Mouse (Mus musculus) ES-CJ7 (cell line): ENCODE results near the gene Nme4.
"Not testable (repeated sequence)": the region's sequence is repeated elsewhere in the genome, so short reads cannot be mapped to it uniquely, and the experiment has no call there.

Experiments
- DNase-seq: peaks from one replicate; pipeline ENCODE4 v3.0.0; 2011; ENCODE audit warnings: low read depth, low spot score

The Nme4 gene

DNA sequence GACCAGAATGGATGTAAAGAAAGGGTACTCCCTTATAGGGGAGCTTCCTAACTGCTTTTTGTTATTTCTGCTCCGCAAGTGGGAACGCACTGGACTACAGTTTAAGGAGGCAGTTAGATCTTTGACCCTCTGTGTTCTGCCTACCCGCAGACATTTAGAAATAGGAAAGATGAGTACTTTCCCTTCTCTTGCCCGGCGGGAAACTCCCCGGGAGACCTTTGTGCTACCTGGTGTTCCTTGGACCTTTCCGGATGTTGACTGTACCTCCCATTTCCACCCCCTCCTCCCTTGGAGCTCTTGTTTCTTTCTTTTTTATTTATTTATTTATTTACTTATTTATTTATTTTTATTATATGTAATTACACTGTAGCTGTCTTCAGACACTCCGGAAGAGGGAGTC is 18.7 kb upstream of the Nme4 start:
- peak; percentile 42 for DNase-seq

DNA sequence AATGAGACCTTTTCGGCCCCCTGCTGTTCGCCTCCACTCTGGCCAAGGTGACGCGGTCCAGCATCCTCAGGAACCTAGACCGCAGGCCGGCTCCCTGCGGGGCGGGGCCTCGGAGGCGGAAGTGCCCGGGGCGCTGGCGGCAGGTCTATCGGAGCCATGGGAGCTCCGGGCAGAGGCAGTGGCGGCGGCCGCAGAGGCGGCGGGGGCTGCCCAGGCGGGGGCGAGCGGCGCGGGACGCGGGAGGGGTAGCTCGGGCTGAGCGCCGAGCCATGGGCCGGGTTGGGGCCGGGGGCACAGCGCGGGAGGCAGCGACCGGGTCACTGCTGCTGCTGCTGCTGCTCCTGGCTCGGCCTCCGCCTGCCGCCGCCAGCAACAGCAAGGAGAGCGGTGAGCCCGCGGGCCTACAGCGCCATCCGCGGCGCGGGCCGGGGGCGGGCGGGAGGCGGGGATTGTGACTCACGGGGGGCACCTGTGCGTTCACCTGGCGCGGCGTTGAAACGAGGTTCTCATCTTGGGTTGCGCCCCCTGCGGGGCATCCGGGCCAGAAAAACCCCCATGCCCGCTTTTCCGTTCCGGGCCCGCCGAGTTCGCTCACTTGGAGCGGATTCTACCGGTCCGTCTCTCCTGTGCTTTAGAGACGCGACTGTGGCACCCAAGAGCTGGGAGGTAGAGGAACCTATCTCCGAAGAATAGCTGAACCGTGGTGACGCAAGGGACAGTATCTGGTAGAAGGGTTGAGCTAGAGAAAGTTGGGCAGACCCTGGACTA is 18.0 kb upstream of the Nme4 start, which contains the start of gene Tmem8:
TSS of gene Tmem8 (plus strand) at position 119 of the 768 bp plus-strand sequence.
- DNase-seq = peak; percentile 67

DNA sequence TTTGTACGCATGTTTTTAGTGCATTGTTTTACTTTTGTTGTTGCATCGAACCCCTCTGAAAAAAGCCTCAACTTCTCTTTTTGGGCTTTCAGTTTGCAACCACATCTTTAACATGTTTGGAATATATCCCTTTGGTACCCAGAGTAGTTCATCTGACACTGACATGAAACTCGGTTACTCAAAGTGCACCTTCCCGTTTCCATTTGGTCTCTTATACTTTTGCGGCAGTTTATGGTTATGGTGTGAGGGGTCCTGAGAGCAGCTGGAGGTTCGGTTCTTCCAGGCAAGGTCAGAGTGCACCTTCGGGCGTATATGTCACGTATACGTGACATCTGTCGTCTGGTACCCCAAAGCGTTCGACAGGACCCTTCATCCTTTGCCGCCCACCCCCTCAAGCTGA is 17.3 kb upstream of the Nme4 start:
- DNase-seq = no peak

DNA sequence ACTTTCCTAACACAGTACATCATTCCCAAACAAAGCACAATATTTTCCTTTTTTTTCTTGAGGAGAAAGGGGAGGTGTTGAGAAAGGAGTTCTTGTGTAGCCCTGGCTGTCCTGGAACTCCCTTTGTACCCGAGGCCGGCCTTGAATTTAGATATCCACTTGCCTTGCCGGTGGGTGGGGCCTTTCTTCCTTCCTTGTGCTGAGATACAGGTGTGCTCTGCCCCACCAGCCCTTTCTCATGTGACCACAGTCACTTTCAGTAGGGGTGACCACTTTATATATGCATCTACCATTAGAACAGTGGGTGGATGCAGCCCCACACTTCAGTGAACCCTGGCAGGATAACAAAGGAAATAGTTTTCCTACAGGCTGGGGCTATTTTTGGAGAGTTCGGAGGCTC is 16.3 kb upstream of the Nme4 start:
- peak; percentile 74 for DNase-seq

DNA sequence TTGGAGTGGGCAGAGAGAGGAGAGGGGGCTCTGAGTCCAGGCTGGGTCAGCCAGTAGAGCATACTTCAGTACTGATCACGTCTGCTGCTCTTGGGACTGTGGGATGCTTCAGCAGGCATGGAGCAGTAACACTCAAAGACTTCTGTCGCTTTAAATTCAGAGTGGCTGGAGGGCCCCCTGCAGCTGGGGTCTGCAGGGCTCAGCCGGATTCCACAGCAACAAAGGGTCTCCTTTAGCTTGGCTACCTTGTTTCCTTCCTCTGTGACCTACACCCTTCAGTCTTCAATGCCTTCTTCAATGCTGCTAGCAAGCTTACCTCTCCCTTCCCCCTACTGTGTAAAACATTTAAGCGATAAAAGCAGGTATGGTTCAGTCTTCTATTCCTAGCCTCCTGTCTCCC is 15.6 kb upstream of the Nme4 start:
- peak; percentile 90 for DNase-seq

DNA sequence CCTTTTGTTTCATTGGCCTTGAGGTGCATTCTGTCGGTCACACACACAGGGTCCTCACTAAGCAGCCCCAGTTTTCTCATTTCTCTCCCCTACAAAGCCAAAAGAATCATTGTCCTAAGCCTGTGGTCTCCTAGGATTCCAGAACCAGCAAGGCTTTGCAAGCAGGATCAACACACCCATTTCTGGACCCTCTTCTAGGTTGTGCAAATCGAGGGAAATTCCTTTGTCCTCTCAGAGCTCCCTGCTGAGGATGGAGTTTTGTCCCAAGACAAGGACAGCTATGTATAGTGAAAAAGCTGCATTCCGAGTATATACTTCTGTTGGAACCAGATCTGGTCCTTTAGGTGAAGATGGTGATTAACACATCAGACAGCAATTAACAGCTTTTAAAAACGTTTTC is 14.8 kb upstream of the Nme4 start:
- DNase-seq = peak; percentile 84

DNA sequence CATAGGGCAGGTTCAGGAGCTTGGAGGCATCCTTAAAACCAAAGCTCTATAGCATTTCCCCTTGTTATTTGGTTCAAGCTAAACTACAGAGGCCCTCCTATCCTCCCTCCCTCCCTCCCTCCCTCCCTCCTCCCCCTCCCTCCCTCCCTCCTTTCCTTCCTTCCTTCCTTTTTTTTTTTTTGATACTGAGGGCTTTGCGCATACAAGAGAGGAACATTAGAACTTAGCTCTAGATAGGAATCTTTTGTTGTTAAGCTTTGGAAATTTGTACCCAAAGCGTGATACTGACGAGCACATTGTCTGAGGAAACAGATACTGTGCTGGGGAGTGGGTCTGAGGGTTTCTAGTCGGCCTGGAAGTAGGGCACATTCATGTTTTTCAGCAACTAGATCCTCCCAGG is 10.2 kb upstream of the Nme4 start:
- no peak for DNase-seq

DNA sequence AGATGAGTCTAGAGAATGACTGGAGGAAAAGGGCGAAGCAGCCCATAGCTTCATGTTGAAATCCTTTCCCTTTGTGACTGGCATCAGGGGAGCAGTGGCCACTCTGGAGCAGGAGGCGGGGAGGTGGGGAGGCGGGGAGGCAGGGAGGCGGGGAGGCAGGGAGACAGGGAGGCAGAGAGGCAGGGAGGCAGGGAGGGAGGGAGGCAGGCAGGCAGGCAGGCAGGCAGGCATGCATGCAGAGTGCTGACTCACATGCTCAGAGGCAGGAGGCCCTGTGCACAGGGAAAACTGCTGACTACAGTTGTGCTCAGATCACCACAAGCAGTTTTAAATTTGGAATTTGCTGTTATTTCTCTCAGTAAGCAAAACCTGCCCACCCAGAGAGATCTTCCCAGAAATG is 6.1 kb upstream of the Nme4 start:
- DNase-seq = no peak

DNA sequence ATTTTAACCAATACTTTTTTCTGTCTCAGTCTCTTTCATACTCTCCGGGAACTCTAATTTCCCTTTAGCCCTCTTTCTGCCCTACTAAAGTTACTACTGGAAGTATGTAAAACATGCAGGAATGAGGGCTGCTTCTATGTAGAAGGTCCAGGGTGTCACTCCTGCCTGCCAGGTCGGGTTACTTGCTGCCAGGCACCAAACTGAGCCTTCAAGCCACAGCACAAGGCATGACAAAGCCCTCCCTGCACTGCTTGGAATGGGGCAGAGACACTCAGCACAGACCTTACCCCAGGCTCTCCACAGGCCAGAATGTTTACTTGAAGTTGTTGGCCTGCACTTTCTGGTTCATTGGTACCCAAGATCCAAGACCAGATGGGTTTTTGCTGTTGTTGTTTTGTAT is 4.8 kb upstream of the Nme4 start:
- no peak for DNase-seq

DNA sequence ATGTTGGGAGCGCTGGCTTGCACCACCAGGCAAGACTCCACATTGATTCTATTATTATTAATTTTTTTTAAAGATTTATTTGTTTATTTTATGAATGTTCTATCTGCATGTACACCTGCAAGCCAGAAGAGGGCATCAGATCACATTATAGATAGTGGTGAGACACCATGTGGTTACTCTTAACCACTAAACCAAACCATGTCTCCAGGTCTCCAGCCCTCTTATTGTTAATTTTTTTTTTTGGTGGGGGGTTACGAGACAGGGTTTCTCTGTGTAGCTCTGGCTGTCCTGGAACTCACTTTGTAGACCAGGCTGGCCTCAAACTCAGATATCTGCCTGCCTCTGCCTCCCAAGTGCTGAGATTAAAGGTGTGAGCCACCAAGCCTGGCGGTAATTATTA is 3.9 kb upstream of the Nme4 start:
- not testable (repeated sequence) for DNase-seq

DNA sequence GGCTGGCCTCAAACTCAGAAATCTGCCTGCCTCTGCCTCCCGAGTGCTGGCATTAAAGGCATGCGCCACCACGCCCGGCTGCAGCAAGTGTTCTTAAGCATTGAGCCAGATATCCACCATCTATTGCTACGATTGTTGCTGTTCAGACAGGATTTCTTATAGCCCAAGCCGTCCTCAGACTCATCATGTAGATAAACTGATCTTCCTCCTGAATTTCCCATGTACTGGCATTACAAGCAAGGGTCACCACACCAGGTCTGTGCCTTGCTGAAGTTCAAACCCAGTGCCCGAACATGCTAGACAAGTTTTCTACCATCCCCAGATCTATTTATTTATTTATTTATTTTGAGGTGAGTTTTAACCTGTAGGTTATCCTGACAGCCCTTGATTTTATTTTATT is 3.1 kb upstream of the Nme4 start:
- no peak for DNase-seq

DNA sequence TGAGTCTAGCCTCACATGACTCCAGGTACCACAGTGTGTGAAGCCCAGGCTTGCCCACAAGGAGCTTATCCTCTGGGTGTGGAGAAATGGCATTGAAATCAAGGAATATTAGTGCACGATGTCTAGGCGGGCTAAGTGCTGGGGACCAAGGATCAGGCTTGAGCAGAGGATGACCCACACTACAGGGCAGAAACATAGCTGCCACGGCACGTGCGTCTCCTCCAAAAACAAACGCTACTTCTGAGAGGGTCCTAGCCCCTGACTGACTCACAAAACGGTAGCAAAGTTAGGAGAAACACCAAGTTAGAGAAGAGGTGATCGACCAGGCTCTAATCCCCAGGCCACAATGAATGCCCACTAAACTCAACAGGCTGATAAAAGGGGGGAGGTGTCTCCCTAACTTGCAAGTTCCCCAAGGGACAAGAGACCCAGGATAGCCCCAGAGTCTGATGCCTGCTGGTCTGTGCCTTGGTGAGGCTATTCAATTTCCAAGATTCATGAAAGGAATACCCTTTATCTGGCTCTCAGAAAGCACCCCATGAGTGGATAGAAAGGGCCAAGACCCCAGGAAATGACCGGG is 781 bp downstream of the Nme4 start:
- no peak for DNase-seq

DNA sequence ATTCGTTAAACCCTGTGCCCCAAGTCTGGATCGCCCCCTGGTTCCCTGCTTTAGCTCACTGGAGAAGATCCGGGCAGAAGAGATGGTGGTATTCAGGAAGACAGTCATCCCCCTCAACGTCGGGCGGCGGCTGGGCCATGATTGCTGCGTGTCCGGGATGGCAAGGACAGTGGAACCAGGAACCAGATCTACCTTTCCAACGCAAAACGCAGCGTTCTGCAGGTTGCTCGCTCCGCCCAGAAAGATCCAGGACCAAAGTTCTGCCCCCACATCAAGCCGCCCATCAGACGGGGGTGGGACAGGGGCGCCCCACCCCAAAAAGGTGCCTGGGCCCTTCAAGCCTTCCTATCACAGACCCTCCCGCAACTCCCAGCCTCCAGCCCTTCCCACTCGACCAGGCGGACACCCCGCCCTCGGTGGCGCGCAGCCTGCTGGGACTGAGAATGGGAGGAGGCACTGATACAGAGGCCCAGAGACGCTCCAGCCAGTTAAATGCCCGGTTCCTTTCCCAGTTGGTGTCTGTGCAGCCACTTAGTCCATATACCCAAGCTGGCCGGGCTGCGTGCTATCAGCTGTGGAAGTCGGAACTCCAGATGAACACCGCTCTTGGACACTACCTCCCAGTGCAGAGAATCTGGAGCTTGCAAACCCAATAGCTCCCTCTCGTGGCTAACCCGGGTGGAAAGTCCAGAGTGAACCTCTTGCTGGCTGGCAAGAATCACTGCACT is 5.3 kb downstream of the Nme4 start, which contains the start of gene Decr2:
TSS of gene Decr2 (minus strand) at position 433 of the 728 bp plus-strand sequence.
- peak; percentile 96 for DNase-seq

DNA sequence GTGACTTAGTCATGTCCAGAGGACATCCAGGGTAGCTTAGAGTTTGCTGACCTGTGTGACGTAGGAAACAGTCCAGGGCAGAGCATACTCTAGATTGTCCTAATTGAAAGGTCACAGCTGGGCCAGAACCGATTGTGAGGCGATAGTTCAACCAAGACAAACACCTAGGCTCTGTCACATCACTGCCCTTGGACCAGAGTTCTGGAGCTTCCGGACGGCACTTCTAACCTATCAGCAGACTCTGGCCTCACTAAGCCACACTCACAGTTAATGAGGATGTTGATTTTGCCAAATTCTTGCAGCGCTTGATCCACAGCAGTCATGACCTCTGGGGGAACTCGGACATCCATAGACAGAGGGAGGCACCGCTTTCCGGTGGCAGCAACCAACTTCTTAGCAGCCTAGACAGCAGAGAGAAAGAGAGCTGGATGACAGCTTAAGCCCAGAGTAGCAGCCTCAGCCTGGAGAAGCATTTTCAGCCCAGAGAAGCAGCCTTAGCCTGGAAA is 8.3 kb downstream of the Nme4 start:
- no peak for DNase-seq

DNA sequence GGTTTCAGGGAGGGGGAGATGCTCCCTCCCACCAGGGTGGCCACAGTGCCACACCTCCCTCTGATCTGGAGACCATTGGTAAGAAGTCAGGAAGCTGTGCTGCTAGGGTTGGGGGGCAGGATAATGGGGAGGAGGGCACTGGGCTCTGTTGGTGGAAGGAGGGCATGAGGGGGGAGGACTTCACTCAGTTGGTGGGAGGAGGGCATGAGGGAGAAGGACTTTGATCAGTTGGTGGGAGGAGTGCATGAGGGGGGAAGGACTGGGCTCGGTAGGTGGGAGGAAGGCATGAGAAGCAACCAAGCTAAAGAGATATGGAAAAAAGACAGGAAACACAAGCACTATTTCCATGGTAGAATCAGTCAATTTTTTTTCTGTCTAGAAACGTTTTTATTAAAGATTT is 14.5 kb downstream of the Nme4 start:
- DNase-seq = no peak

DNA sequence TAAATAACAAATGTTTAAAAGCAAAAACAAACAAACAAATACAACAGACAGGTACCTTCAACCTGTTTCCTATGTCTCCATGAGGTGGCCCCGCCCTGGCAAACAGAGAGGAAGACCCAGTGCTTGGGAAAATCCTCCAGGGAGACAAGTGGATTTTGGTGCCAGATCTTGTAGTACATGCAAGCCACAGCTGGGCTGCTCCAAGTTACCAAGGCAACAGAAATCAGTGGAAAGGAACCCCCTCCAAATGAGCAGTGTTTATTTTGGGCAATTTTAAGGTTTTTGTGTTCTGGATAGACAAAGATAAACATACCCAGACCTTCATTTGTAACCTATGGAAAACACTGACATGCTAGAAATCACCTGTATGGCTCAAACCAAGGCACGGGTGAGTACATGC is 16.6 kb downstream of the Nme4 start:
- no peak for DNase-seq

DNA sequence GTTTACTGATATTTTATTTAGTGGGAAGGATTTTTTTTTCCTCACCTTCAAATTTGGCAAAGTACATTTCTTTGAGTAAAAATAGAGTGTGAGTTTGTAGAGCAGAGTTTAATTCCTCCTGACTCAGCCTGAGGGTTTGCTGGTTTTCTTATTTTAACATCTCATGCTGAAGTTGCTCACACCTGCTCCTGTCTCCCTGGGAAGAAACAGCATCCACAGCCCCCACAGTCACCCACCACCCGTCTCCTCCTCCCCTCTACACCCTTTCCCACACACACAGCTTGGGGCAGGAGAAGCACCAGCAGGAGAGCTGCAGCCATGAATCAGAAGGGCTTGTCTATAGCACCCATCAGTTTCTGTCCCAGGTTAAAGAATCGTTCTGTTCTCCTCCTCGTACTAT is 20.2 kb downstream of the Nme4 start:
- DNase-seq = no peak

DNA sequence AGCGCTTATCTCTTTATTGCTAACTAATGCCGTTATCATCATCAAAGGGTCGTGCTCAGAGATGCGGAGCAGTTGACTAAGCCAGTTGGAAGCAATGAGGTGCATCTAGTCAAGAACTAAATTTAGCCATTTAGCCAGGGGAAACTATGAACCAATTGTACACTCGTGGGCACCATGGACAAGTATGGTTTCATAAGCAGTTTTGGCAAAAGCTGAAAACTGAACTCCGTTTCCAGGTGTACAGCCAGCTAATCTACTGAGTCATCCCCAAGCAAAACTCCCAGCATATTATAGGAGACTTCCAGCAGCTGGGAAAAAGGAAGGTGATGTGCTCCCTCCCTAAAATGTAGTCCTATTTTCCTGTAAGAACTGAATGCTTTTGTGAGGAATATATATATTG is 25.3 kb downstream of the Nme4 start:
- DNase-seq = no peak

DNA sequence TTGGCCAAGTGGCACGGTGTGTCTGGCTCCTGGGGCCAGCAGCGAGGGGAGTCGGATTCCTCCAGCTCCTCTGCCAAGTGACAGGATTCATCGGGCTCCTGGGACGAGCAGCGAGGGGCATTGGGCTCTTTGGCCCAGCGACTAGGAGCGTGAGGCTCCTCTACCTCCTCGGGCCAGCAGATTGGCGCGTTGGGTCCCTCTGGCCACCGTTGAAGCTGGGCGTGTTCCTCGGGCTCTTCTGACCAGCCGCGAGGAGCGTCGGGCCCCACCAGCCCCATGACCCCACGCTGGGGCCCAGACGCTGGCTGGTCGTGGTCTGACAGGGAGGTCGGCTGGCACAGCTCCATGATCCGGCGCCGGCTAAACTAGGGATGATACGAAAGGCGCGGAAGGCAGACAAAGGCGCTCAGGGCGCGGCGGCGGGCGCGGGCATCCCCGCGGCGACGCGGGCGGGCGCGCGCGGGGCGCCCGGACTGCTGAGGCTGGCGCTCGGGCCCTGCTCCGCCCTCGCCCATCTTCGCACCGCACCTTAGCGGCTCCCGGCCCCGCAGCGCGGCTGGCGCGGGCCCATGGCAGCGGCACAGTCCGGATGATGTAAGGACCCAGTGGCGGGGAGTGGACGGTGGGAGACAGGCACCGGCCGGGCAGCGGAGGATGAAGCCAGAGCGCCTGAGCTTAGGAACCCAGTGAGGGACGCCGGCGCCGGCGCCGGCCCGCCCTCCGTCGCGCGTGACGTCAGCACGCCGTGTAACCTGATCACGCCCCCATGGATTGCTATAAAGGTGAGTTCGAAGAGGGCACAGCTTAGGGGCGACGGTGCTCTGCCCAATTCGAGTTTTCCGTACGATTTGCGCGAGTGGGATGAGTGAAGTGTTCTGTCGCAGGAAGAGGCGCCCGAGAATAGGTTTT is 26.3 kb downstream of the Nme4 start, which contains the start of gene Rab11fip3:
TSS of gene Rab11fip3 (minus strand) at position 725 of the 909 bp plus-strand sequence.
- DNase-seq = peak; percentile 91

DNA sequence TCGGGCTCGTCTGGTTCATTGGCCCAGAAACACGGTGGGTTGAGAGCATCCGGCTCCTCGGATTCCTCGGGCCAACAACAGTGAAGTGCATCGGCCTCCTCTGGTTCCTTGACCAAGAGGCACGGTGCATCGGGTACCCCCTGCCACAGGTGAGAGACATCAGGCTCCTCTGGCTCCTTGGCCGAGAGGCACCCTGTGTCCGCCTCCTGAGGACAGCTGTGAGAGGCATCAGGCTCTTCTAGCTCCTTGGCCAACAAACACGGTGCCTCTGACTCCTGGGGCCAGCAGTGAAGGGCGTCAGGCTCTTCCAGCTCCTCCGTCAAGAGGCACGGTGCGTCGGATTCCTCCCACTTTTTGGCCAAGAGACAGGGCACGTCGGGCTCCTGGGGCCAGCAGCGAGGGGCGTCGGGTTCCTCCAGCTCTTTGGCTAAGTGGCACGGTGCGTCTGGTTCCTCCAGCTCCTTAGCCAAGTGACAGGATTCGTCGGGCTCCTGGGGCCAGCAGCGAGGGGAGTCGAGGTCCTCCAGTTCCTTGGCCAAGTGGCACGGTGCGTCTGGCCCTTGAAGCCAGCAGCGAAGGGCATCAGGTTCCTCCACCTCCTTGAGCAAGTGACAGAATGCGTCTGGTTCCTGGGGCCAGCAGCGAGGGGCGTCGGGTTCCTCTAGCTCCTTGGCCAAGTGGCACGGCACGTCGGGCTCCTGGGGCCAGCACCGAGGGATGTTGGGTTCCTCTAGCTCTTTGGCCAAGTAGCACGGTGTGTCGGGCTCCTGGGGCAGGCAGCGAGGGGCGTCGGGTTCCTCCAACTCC is 27.2 kb downstream of the Nme4 start:
- no peak for DNase-seq
